Mouse (Mus musculus) lung, adult 2 months (tissue): ENCODE data around the gene Nmnat3. TPM values are rescaled to one million over a fixed set of nuclear protein-coding genes. Genes with fewer than 3 reads are reported as not detected.

Experiments
- DNase-seq: peaks from one replicate; pipeline ENCODE4 v3.0.0; 2022
- H3K4me1 ChIP-seq: fragments of 200-500 bp; 2 replicates; pipeline ENCODE4 v1.6.1; 2011; ENCODE audit warnings: low read length; ENCODE audit not compliant: control insufficient read depth, insufficient read depth
- H3K4me3 ChIP-seq: fragments of 200-500 bp; replicated peaks from 2 replicates; pipeline ENCODE3; 2011; ENCODE audit warnings: low read depth, mild to moderate bottlenecking, control low read depth, low read length; ENCODE audit errors: extremely low read depth
- CTCF ChIP-seq: fragments of 200-500 bp; IDR thresholded peaks from 2 replicates; pipeline ENCODE4 v1.5.1; 2011; ENCODE audit warnings: mild to moderate bottlenecking, low read length, control low read depth; ENCODE audit not compliant: insufficient read depth
- POLR2A ChIP-seq: fragments of 200-500 bp; IDR thresholded peaks from 2 replicates; pipeline ENCODE4 v1.6.1; 2011; ENCODE audit warnings: low read depth, mild to moderate bottlenecking, control low read depth, low read length, borderline replicate concordance; ENCODE audit errors: extremely low read depth
- WGBS: fragments of 180-500 bp; shearing (Covaris S2); methylation state at CpG from one replicate; pipeline ENCODE4 v1.1.7; 2018; 5-methylcytosine and 5-hydroxymethylcytosine counted together
- polyA plus RNA-seq: library from polyadenylated mRNA; depleted of rRNA; stranded (reverse); fragments of >200 nt; gene quantifications from 2 replicates; pipeline ENCODE4 v1.2.3, GENCODE M21; 2012

The Nmnat3 gene
- polyA plus RNA-seq, 1 experiment: 4.7 TPM

DNA sequence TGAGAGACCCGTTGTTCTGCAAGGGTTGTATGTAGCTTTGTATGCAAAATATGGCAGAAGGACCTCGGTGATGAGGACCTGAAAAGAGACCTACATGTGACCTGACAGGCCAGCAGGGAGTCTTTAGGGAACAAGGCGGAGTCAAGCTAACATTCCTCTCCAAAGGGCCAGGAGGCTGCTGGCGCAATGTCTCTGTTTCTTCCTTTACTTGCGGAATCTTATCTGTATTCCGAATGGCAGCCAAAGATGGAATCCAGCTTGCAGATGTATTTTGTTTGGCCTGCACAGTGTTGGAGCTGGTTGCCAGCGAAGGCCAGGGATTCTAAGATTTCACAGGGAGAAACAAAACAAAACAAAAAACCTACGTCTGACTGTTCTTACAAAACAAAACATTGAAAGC is 141.5 kb downstream of the Nmnat3 start:
- Histone ChIP-seq H3K4me1 (no peaks in the 10 kb centered on the region; the same call in 1 of the 2 replicates), H3K4me3 (no peak overlapping the region)
- TF ChIP-seq POLR2A (no peak), CTCF (no peak)
- WGBS: 57% methylated on average over 8 of the region's 8 CpGs
- peak; percentile 15 for DNase-seq

DNA sequence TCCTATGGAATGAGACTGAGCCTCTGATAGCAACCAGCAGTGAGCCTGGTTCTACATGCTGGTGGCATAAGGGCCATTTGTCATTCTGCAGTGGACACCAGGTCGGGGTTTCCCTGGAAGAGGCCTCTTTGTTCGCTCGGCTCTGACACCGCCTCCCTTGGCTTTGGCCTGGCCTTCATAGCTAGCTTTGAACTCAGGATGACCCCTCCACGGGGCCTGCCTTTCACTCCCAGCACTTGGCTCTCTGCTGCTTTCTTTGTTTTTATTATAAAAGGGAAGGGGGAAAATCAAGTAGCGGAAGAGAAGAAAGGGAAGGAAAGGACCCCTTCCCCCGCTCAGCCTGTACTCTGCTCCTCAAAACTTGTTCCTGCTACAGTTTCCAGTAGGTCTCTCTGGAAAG is 142.6 kb downstream of the Nmnat3 start:
- DNase-seq: peak; percentile 14
- no peaks in the 10 kb centered on the region; the same call in 1 of the 2 replicates for H3K4me1 ChIP-seq
- H3K4me3 ChIP-seq: no peak overlapping the region
- TF ChIP-seq CTCF (no peak), POLR2A (no peak)
- 26% methylated on average over 7 of the region's 7 CpGs for WGBS

DNA sequence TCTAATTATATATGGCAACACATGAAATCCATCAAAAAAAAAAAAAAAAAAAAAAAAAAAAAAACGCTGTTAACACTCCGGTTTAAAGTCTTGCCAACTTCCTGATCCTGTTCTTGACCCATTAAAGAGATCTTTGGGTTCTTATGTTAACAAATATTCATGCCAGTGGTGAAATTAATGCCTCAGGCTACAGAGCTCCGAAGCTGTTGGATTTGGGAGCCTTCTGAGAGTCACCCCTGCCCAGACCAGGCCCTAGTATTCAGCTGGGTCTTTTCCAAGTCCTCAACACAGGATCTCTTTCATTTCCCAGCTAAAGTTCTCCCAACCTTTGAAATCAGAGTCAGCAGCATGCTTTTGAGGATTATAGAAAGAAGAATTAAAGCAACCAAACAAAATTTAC is 143.3 kb downstream of the Nmnat3 start:
- Histone ChIP-seq H3K4me1 (no peaks in the 10 kb centered on the region; the same call in 1 of the 2 replicates), H3K4me3 (no peak overlapping the region)
- DNase-seq: no peak
- TF ChIP-seq POLR2A: no peak
- no peak for TF ChIP-seq CTCF
- 20% methylated on average over 3 of the region's 3 CpGs for WGBS

DNA sequence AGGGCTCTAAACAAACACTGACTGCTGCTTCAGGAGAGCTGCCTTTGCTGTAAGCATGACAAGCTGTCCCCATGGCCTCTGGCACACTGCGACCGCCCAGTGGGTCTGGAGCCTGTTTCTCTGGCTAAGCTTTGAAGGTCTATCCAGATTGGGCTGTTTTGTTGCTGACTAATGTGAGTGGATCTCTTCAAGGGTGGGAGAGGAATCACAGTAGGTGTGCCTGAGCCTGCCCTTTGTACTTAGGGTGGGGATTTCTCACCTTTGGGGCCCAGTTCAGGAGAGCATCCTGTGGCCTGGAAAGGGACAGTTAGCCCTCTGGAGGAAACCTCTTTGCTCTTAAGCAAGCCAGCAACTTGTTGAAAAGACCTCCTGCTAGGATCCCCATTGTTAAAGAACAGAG is 145.8 kb downstream of the Nmnat3 start:
- Histone ChIP-seq H3K4me1 (no peaks in the 10 kb centered on the region; the same call in 1 of the 2 replicates), H3K4me3 (no peak overlapping the region)
- no peak for DNase-seq
- WGBS: 82% methylated on average over 2 of the region's 2 CpGs
- TF ChIP-seq POLR2A (no peak), CTCF (no peak)

DNA sequence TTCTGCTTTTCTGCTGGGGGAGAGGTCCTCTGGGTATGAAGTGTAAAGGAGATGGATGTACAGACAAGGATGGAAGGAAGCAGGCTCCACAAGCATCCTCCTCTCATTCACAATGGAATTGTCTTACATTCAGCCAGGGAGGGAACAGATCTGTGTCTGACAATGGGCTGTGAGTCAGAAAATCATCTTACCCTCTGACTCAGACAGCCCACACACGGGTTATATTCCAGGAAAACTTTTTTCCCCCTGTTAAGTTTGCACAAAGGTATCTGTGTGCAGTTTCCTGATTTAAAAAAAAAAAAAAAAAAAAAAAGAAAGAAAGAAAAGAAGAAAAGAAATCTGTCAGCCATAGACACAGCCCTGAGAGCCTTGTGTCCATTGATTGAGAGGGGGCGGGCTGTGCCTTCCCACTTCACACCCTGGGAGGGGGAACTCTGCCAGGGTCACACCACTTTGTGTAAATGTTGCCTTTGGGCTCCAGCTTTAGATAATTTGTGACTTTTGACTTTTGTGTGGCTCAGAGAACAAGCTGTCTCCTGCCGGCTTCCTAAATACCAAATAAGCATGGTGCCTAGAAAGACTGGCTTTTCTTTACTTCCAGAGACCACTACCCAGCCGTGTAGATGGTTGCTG is 146.8 kb downstream of the Nmnat3 start:
- no peak for DNase-seq

DNA sequence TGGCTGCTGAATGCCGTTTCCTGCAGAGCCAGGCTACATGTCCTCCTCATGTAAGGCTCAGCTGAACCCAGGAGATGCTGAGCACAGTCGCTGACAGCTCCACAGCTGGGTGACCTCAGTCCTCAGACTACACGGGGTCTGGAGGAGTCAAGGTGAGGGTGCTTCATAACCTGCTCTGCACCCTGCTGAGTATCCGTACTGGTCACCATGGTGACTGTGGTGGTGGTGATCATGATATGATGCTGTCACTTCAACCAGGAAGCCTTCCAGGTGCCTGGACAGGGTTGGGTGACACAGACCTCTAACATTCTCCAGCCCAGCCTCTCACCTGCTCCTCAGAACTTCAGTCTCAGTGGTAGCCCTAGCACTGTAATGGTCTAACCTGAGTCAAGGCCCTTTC is 150.6 kb downstream of the Nmnat3 start:
- Histone ChIP-seq H3K4me1 (no peaks in the 10 kb centered on the region), H3K4me3 (no peak overlapping the region)
- no peak for DNase-seq
- 74% methylated on average over 4 of the region's 4 CpGs for WGBS
- no peak for TF ChIP-seq CTCF
- TF ChIP-seq POLR2A: no peak

More for the DNA sequence above, 146.8 kb downstream of the Nmnat3 start:
- 29% methylated on average over 4 of the region's 4 CpGs for WGBS
- H3K4me3 ChIP-seq: no peak overlapping the region
- no peaks in the 10 kb centered on the region; the same call in 1 of the 2 replicates for H3K4me1 ChIP-seq
- TF ChIP-seq CTCF: no peak
- no peak for TF ChIP-seq POLR2A

DNA sequence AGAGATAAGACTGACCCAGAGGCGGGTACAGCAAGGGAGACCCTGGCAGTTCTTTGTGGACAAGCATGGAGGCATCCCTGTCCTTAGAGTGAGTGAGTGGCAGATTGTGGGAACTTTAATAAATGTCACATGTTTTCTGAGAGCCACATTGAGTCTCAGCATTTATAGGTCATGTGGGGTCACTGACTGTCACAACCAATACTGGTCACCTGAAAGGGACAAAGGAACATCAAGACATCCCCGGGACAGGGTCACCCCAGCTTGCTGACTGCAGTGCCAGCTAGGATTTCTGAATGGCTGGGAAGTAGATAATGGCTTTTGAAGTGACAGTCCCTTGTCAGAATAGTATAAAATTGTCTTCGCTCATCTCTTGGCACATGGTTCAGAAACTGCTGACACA is 151.9 kb downstream of the Nmnat3 start:
- DNase-seq: no peak
- H3K4me3 ChIP-seq: no peak overlapping the region
- 62% methylated on average over 3 of the region's 3 CpGs for WGBS
- no peaks in the 10 kb centered on the region for H3K4me1 ChIP-seq
- no peak for TF ChIP-seq CTCF
- TF ChIP-seq POLR2A: no peak

DNA sequence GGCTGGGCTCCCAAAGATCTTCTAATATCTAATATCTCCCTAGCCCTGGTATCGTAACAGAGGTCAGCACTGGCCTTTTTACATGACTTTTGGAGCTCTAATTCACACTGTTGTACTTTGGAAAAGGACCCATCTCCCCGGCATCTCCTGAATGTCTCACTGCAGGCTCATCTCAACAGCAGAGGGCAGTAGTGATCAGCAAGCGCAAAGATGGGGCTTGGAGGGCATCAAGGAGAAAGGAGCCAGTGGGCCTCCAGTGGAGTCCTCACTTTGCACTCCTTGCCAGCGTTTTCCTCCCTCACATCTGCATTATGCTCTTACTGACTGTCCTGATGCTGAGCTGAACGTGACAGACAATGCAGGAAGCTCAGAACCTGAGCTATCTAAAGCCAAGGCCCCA is 155.4 kb downstream of the Nmnat3 start:
- no peak for TF ChIP-seq POLR2A
- TF ChIP-seq CTCF: peak; percentile 66
- WGBS: 48% methylated on average over 5 of the region's 5 CpGs
- H3K4me3 ChIP-seq: no peak overlapping the region
- no peaks in the 10 kb centered on the region for H3K4me1 ChIP-seq
- no peak for DNase-seq

DNA sequence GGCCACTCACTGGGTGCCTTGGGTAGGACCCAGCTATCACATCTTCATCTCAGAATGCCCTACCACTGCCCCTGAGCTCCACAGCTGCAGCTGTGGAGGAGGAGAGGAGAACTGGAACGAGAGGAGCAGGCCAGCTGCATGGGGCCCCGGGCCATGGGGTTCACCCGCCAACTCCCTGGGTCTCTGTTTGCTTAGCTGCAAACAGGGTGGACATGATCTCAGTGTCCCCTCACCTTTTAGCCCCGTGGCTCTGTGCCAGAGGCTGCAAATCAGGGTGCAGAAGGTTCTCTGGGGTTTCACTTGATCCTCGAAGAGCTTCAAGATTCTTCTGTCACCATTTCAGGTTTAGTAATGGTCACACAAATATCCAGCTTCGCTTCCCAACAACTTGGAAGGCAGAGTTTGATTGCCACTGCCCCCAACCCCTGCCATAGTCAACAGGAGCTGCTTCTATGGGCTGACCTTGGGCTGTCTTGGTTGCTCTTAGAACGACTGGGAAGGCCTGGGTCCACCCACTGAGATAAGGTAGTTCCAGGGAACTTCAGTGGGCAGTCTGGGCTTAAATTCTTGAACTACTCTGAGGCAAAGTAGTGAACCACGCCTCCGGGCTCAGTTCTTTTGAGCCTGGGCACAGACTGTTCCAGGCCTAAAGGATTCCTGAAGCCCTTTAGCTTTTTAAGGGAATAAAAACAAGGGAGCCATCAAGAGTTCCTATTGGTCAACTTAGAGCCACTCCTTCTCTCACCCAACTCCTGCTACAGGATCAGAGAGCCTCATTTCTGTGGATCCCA is 158.3 kb downstream of the Nmnat3 start:
- WGBS: 77% methylated on average over 9 of the region's 9 CpGs

DNA sequence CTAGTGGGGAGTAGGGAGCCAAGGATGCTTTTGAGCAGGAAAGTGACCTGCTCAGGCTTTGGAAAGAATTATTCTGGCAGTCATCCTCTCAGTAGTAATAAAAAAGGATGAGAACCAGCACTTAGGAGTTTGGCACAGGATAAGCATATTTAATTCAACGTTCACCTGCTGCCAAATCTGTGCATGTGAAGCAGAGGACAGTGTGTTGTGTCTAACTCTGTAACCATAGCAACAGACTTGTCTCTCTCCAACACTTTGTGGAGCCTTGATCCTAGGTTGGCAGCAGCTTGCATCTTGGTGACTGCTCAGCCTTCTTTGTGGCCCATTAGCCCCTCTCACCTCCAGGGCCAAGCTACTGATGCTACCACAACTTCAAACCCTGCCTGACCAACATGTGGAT is 163.7 kb downstream of the Nmnat3 start:
- Histone ChIP-seq H3K4me3 (no peak overlapping the region), H3K4me1 (no peaks in the 10 kb centered on the region)
- no peak for DNase-seq
- 52% methylated on average over 1 of the region's 1 CpGs for WGBS
- no peak for TF ChIP-seq CTCF
- TF ChIP-seq POLR2A: no peak

More for the DNA sequence above, 158.3 kb downstream of the Nmnat3 start:
- Histone ChIP-seq H3K4me1 (no peaks in the 10 kb centered on the region), H3K4me3 (no peak overlapping the region)
- TF ChIP-seq POLR2A (no peak), CTCF (no peak)
- DNase-seq: no peak
